Mouse (Mus musculus): ENCODE measurements at regions not wholly inside any gene's neighbourhood (a gene's known extent, or its start where the extent isn't known, plus 50 kb on each side); places are given as distances from the start of the nearest gene placed in this dataset.

- TF ChIP-seq EP300 (IDR thresholded peaks at IDR 0.05; ENCODE audit: low read depth) (no peak), CTCF (IDR thresholded peaks at IDR 0.05; ENCODE audit: low read depth) (no peak)
Measured at GRCm38 (mm10) chr1:121123436-121123835, 209.0 kb downstream of the Insig2 start.
